Mouse (Mus musculus): Measurements from ENCODE around the gene A530016L24Rik. TPM values are rescaled to one million over a fixed set of nuclear protein-coding genes. Genes with fewer than 3 reads are reported as not detected.

A530016L24Rik gene
- total RNA-seq (2021), result 11.8 and 17.0 TPM in 2 replicates
- long read RNA-seq, experiment 1, transcript A530016L24Rik-201 (5 exons, 2,636 nt), result major isoform, 9 of 15 reads
- long read RNA-seq, experiment 1, partial matches to known transcripts, result 2 of 15 reads
- long read RNA-seq, experiment 1, other reads (novel, unspliced or antisense), result 2 of 15 reads
- long read RNA-seq, experiment 2, partial matches to known transcripts, result 4 of 9 reads
- long read RNA-seq, experiment 2, other reads (novel, unspliced or antisense), result 2 of 9 reads

DNA sequence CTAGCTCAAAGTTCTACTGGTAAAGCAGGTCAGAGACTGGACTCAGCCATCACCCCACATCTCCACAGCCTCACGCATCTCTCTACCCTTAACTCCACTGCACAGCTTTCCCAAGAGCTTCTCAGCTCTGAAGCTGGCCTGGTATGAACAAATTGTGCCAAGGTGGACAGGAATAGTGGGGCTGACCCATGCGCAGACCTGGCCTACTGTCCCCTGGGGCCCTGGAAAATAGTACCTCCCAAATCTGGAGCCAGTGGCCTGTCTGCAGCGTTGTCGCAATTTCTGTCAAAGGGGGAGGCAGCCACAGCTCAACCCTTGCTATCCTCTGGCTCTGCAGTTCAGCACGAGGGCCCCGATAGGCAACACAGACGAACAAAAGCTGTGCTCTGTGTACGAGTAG is at the start of gene A530016L24Rik:
A530016L24Rik (plus strand) TSS at position 315 of the 400 bp plus-strand sequence.
- DNase-seq, result peak; percentile 71

DNA sequence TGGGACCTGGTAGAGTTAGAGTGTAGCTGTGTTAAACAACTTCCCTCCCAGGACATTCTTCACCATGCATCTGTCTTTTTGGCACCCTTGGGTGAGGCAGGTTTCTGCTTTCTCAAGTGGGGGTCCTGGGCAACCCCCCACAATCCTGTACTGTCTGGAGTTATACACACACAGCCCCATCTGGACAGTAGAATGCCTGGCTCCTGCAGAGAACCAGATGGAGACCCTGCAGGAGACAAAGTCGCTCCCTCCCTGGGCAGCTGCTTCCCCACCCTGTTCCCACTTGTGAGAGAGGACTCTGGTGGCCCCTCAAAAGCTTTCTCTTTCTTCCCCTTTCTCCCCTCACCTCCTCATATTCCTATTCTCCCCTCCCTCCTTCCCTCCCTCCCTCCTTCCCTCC is 49.3 kb upstream of the A530016L24Rik start:
- no peak for DNase-seq

DNA sequence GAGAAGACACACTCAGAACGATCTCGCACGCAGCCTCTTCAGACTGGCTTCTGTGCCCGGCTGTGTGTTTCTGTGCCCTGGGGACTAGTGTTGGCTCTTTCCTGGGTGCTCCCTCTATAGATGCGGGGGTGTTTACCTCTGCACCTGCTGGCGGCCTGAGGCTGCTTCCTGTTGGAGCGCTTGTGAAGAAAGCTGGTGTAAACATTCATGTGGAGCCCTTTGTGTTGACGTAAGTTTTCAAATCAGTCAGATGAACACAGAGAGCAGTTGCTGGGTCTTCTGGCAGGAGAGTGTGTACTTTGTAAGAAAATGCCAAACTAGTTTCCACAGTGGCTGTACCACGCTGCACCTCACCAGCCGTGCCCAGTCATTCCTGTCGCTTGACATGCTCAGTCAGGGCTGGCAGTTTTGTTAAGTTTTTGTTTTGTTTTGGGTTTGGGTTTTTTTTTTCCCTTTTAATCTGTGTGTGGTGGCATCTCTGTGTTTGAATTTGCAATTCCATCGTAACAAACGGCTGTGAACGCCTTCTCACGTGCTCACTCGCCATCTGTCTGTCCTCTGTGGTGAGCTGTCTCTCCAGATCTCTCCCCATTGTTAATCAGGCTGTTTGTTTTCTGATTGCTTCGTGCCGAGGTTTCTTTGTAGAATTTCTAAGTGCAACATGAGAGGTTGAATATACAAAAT is 40.0 kb upstream of the A530016L24Rik start:
- DNase-seq, result no peak

DNA sequence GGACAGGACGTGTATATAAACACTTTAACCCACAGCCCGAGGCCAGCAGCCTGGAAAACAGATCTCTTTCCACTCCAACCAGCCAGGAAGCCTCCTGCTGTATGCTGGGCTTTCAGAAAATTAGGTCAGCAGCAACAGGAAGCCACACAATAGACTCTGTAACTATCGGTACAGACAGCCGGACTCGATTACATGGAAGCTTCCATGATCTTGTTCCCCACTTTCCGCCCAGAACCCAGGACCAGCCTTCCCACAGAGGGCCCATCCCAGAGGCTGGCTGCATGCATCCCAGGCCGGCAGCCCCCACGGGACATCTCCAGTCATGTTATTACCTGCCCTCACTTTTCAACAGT is 39.4 kb upstream of the A530016L24Rik start:
- no peak for DNase-seq

DNA sequence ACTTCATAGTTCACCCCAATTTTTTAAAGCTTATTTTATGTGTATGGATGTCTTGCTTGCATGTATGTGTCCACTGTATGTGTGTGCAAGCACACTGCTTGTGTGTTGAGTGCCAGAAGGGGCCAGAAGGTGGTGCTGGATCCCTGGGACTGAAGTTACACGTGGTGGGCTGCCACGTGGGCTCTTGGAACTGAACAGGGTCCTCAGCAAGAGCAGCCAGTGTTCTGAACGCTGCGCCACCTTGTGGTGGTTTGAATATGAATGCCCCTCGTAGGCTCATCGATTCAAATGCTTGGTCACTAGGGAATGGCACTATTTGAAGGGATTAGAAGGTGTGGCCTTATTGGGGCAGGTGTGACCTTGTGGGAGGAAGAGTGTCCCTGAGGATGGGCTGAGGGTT is 38.4 kb upstream of the A530016L24Rik start:
- DNase-seq, result peak; percentile 61

DNA sequence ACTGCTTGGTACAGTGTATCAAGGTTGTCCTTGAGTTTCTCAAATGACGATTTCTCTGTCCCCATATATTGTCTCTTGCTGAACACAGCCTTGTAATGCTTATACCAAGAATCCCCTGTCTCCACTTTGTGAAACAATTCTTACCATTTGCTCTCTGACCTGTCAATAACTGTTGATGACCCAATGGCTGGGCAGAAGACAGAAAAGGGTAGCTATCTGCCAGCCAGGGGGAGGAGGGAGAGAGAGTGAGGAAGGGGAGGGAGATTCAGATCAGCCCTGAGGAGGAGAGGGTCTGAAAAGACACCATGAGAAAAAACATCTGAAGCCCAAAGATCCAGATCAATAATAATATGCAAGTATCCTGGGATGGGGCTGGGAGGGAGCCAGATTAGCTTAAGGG is 37.9 kb upstream of the A530016L24Rik start:
- DNase-seq, result no peak

DNA sequence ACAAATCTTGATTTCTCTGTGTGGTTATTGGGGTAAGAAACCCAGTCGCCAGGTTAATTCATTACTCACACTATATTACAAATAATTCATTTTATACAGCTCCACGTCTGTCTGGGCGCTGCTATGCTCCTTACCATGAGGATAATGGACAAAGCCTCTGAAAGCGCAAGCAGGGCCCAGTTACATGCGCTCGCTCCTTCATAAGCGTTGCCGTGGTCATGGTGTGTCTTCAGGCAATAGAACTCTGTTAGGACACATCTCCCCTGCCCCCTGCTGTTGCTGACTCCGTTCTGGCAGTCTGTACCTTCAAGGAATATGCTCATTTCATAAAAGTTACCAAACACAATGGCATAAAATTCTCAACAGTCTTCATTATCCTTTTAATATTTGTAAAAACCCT is 37.4 kb upstream of the A530016L24Rik start:
- DNase-seq, result no peak

DNA sequence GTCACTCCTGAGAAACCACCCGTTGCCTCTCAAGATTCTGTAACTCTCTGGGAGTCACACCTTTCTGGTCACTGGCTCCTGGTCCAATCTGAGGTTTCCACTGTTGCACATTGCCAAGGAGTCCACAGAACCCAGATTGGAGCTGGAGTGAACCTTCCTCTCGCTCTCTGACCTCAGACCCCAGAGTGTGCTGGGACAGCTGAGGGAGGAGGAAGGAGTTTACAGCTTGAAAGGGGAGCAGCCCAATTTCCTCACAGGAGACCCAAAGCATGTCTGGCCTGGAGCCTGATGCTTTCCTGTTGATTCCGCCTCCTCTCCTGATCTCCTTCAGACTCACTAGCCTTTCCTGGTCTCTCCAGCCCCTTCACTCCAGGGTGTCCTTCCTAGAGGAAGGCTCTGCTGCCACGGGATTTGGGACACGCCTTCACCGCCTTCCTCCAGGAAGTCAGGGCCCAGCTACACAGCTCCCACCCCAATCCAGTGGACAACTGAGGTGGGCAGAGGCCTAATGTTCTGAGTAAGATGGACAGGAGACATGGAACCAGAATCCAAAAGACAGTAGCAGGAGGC is 33.0 kb upstream of the A530016L24Rik start:
- DNase-seq, result no peak

DNA sequence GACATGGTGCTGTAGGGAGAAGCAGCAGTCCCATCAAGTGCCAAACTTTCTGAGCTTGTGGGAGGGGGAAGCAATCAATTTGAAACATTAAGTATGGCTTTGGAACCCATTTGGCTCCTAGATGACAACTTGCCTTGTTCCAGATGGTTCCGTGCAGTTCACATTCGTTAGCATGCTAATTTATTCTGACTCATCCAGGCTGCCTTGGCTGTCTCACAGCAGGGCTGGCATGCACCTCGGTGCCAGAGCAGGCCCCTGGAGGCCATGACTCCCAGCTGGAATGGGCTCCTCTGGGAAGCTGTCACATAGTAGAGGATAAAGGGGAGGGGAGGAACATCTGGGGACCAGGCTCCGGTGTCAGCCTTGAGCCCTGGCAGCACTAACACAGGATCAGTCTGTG is 31.4 kb upstream of the A530016L24Rik start:
- peak; percentile 70 for DNase-seq

DNA sequence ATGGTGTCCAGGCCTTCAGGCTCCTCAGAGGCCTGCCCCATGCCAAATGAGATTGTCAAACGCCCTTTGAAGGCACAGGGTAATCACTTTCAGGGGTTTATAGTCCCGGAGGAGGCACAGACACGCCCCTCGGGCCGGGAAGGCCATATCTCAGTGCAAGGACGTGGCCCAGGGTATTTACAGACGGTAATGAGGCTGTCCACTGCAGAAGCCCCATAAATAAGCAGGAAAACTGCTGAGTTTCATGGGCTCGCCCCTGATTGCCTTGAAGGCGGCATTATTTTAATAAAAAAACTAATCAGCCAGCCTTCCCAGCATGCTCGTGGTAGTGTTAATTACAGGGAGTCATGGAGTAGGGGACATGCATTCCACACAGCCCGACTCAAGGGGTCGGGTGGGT is 26.8 kb upstream of the A530016L24Rik start:
- DNase-seq, result no peak

DNA sequence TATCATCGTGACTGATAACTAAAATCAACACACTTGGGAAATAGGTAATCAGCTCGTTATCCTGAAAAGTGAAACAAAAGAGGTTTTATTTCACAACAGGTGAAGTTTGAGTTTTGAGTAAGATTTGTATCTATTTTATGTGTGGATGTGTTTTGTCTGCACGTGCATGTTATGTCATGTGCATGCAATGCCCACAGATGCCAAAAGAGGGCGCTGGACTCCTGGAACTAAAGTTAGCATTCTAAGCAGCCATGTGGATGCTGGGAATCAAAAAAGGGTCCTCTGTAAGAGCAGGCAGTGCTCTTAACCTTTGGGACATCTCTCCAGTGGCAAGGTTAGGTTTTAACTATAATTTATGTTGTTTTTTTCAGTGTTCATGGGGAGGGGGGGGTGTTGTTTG is 26.0 kb upstream of the A530016L24Rik start:
- DNase-seq, result no peak

DNA sequence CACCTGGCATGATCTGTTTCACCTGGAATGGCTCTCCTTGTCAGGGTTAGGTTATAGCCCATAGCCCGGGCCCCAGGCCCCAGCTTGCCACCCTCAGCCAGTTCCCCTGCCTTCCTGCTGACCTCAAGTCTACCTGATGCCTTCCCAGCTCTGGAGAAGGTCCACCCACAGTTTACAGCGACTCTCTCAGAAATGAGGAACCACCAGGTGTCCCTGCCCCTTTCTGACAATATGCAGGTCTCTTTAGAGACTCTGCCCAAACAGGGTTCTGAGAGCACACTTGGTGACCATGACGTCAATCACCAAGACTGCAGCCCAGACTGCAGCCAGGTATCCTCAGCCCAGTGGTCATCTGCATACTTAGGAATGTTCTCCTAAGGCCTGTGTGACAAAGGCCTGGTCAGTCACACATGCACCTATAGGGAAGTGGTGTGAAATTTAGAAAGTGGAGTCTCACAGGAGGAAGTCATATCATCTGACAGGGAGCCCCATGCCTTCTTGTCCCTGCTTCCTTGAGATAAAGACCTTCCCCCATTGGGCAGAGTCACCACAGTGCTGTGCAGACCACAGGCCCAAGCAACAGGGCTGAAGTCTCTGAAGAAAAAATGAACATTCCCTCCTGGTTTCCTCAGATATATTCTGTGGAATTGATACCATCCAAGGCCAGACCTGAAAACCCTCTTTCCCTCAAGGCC is 25.4 kb upstream of the A530016L24Rik start:
- no peak for DNase-seq

DNA sequence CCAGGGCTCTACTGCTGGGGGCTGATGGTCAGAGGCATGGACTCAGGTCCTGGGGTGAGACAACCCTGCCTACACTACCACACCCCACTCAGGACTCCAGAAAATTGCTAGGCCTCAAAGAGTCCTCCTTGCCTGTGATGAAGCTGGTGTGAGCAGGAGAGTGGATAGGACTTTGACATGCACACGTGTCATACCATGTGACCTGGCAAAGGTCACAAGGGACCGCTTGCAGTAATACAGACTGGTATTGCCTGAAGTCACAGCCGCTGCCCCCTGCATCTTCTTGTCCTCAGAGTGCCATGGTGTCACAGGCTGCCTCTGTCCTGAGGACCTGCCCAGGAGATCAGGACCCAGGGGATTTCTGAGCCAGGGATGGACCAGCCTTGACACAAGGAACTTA is 24.7 kb upstream of the A530016L24Rik start:
- DNase-seq, result no peak

DNA sequence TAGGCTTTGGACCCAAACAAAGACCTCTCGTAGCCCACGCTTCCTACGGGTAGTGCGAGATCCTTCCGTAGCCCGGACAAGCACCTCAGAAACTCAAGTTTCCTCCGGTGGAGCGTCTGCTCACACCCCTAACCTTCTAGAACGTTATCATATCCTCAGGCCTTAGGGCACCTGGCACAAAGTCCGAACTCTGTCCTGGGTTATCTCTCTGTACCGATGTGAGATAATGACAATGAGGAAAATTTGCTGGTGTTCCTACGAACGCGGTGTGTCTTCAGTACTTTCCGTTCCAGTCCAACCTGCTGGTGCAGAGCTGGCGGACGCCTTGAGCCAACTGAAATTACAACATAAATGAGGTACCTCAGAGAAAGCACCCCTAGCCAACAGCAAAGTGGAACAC is 23.3 kb upstream of the A530016L24Rik start:
- DNase-seq, result no peak

DNA sequence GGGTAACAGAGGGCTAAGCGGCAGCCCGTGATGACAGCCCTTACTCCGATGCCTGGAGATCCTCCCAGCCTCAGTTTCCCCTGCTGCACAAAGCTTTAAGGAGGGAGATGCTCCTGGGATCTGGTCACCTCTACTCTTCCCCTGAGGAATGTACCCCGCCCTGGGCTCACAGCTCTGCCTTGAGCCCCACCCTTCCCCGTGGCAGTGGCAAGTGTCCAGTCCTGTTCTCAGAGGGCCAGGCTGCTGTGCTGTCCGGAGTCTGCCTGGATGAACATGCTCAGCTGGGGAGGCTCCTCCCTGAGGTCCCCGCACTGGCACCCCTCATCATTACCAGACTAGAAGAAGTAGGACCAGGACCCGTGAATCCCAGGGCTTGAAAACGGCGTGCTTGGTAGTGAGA is 21.9 kb upstream of the A530016L24Rik start:
- DNase-seq, result no peak

DNA sequence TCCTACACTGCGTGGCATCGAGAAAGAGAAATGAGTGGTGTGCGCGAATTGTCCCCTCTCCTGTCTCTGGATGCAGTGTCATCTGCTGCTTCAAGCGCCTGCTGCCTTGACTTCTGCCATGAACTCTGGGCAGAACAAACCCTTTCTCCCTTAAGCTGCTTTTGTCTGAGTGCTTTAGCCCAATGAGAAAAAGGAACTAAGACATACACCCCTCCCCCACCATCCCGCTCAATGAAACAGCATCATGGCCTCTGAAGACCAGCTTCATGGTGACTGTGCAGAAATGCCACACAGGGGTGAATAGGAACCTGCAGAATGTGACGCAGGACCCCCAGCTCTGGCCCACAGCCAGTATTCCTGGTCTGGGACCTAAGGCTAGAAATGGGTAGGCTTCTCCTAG is 19.9 kb upstream of the A530016L24Rik start:
- DNase-seq, result no peak

DNA sequence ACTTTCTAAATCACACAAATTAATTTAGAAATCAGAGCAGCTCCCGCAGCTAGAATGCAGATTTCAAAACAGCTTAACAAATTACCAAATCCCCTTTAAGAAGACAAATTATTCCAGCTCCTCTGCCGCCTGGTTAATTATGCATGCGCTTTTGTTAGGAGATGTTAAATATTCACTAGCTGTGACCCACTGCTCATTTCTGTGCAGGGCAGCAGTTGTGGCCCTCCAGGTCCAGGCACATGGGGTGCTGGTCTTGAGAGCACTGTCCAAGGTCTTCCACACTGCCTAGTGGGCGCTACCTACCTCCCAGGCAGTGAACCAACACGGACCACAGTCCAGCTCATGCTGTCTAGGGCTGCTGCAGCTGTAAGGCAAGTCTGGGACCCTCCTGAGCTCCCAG is 19.0 kb upstream of the A530016L24Rik start:
- no peak for DNase-seq

DNA sequence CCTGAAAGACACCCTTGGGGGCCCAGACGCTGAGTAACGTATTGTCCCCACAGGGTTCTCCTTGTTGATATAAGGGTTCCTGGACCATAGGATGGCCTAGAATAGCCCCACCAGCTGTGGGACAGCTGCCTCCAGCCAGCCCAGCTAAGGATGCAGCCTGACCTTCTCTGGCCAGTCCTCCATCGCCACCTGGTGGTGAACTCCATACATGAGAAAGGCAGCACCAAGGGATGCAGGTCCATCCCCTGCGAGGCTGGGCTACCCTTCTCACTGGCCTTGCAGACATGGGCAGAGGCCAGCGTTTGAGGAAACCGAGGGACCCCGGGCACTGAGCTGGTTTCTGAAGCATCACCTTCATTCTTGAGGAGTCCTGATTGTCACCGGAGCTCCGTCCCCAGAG is 15.5 kb upstream of the A530016L24Rik start:
- peak; percentile 92 for DNase-seq

DNA sequence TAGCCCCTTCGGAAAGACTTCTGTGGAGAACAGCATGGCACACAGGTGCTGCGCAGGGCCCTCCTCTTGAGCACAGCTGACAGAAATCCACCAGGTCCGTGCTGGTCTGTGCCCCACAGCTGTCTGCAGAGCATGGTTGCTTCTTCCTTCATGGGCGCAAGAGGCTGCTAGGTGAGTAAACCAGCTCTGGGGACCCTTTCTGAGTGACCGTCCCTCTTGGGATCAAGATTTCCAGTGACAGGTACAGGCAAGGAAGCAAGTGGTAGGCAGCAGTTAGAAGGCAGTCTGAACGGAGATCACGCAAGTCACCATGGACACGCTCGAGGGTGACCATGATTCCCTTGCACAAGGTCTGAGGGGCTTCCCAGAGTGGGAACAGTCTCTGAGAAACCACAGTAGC is 287 bp downstream of the A530016L24Rik start:
- no peak for DNase-seq

DNA sequence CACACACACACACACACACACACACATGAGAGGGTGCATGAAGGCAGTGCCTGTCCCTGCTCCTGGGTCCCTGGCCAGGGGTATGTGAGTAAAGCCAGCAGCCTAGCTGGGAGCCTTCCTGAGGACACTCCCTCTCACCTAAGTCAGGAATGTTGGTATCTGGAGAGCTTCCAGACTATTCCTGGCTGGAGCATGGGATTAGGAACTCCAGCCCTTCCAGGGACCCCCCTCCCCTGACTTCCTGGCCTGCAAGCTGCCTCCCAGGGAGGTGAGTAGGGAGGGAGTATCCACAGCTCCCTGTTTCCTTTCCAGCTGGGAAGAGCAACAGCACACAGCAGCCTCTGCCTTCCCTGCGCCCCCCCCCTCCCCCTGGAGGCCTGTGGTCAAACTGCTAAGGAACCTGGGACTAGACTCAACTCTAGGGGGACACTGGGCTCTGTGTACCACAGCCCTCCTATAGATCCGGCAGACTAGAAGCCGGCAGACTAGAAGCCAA is 1.2 kb downstream of the A530016L24Rik start:
- peak; percentile 77 for DNase-seq

DNA sequence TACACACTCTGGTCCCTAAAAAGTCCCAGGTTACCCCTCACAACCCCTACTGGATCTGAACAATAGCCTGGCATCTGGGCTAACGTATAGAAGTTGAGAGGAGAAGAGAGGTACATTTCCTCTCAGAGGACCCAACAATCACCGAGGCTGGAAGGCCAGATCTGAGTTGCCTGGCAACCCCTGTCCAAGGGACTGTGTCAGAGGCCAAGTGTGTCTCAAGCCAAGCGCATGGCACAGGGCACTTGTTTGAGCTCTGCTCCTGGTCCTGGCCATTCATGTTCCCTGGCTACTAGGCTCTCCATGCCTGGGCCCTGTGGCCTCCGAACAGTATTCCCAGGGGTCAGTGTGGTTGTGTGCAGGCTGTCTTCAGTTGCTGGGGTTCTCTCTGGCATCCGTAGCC is 6.9 kb downstream of the A530016L24Rik start:
- peak; percentile 73 for DNase-seq

DNA sequence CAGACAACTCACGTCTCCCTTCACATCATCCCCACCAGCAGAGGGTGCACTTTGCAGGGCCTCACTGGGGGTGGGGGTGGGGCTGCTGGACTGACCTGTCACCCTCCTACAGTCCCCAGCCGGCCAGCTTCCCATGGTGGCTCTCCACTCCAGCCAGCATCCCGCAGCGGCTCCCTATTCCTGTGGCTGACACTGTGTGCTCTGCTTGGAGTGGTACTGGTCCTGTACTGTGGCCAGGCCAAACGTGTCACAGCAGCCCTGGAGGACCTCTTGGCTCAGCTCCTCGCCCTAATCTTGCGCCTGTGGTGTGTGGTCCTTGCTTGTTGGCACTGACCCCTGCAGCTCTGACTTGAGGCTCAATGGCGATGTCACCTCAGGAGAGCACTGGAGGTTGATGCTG is 8.5 kb downstream of the A530016L24Rik start:
- no peak for DNase-seq

DNA sequence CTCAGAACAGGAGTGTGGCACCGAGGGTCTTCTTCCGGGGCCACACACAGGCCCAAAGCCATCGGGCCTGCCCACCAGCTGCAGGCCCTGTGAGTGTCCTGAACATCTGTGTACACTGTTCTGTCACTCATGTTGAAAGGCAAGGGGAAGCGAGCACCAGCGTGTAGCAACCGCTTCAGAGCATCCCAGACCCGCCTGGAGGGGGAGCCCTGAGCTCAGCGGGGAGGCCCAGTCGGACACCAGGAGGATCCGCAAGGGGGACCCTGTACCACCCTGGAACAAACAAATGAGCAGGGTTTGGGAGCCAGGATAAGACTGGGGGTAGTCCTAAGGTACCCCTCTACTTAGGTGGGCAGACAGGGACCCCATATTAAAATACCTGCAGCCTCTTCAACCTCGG is 9.4 kb downstream of the A530016L24Rik start:
- peak; percentile 60 for DNase-seq
